Mouse (Mus musculus) forebrain, embryonic 14.5 days (tissue): ENCODE data around the gene Spsb4. TPM values are rescaled to one million over a fixed set of nuclear protein-coding genes. Genes with fewer than 3 reads are reported as not detected.

Experiments used
- ATAC-seq: fragments of 200-750 bp; cut with Nextera tagmentation; 2 replicates; pipeline ENCODE4 v1.8.0; 2017; ENCODE audit warnings: mild to moderate bottlenecking, moderate library complexity
- DNase-seq: peaks from one replicate; pipeline ENCODE4 v3.0.0-alpha.2; 2015; ENCODE audit warnings: low spot score
- H3K27ac ChIP-seq: fragments of 300-500 bp; sonication (generic); 2 replicates; pipeline ENCODE4 v1.5.1; 2014; ENCODE audit warnings: low read depth, mild to moderate bottlenecking, control low read depth, low read length, moderate library complexity
- H3K27me3 ChIP-seq: fragments of 300-500 bp; sonication (generic); replicated peaks from 2 replicates; pipeline ENCODE4 v1.6.1; 2014; ENCODE audit warnings: low read length, control low read depth, mixed read lengths; ENCODE audit not compliant: control insufficient read depth, insufficient read depth
- H3K36me3 ChIP-seq: fragments of 300-500 bp; sonication (generic); 2 replicates; pipeline ENCODE4 v1.6.1; 2014; ENCODE audit warnings: low read length, control low read depth; ENCODE audit not compliant: control insufficient read depth, insufficient read depth
- H3K4me1 ChIP-seq: fragments of 300-500 bp; sonication (generic); 2 replicates; pipeline ENCODE4 v1.6.1; 2014; ENCODE audit warnings: antibody characterized with exemption, low read length, control low read depth; ENCODE audit not compliant: control insufficient read depth, insufficient read depth
- H3K4me2 ChIP-seq: fragments of 300-500 bp; sonication (generic); 2 replicates; pipeline ENCODE4 v1.6.1; 2014; ENCODE audit warnings: mild to moderate bottlenecking, control low read depth, low read length
- H3K4me3 ChIP-seq: fragments of 300-500 bp; sonication (generic); 2 replicates; pipeline ENCODE4 v1.5.1; 2014; ENCODE audit warnings: low read depth, low read length, control low read depth
- H3K9ac ChIP-seq: fragments of 300-500 bp; sonication (generic); 2 replicates; pipeline ENCODE4 v1.6.1; 2014; ENCODE audit warnings: mild to moderate bottlenecking, low read length, control low read depth, moderate library complexity
- H3K9me3 ChIP-seq: fragments of 300-500 bp; sonication (generic); replicated peaks from 2 replicates; pipeline ENCODE4 v1.6.1; 2016; ENCODE audit warnings: low read length, control low read depth, mixed read lengths; ENCODE audit not compliant: control insufficient read depth
- WGBS: fragments of 180-500 bp; shearing (Covaris S2); extraction: QIAGEN DNeasy Blood & Tissue Kit; methylation state at CpG from one replicate; pipeline ENCODE4 v1.1.7; 2014; 5-methylcytosine and 5-hydroxymethylcytosine counted together
- polyA plus RNA-seq: library from polyadenylated mRNA; unstranded; fragments of >200 nt; fragmentation: Nextera tagmentation; extraction: Ambion mirVana; gene quantifications from 2 replicates; pipeline ENCODE4 v1.2.1, GENCODE M21; 2014

Gene Spsb4
- polyA plus RNA-seq: 18.3 and 20.8 TPM in 2 replicates

DNA sequence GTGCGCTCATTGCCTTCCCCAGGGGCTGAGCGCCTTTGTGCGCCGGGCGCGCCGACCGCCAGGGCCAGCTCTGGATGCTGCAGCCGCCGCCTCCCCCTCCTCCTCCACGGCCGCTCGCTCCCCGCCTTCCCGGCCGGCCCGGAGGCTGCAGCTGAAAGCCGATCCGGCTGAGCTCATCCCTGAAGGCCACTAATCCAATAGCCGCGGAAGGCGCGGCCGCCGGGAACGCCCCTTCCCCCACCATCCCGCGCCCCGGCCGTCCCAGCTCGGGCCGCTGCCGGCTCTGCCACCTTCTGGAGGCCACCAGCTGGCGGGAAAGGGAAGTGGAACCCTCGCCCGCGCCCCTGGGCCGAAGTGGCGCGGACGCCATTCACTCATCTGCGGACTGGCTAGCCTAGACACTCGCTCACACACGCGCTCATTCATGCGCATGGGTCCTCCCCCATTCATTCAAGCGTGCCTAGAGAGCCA lies at the start of gene Spsb4:
Gene Spsb4 (minus strand): TSS at position 167 of the 471 bp plus-strand sequence.
- H3K9me3 ChIP-seq: no peaks in the 10 kb centered on the region
- no peaks in the 10 kb centered on the region for H3K36me3 ChIP-seq
- peak within 1 kb of the TSS; percentile 75 for H3K4me2 ChIP-seq
- ATAC-seq: peak; percentile 89
- 1% methylated on average over 32 of the region's 47 CpGs for WGBS
- H3K4me3 ChIP-seq: peak within 1 kb of the TSS; percentile 79
- H3K9ac ChIP-seq: peak within 1 kb of the TSS; percentile 97
- peak within 1 kb of the TSS; percentile 96 for H3K27ac ChIP-seq
- no peaks in the 10 kb centered on the region for H3K27me3 ChIP-seq
- peaks cover 33% of the 10 kb centered on the region for H3K4me1 ChIP-seq
- peak; percentile 91 for DNase-seq

DNA sequence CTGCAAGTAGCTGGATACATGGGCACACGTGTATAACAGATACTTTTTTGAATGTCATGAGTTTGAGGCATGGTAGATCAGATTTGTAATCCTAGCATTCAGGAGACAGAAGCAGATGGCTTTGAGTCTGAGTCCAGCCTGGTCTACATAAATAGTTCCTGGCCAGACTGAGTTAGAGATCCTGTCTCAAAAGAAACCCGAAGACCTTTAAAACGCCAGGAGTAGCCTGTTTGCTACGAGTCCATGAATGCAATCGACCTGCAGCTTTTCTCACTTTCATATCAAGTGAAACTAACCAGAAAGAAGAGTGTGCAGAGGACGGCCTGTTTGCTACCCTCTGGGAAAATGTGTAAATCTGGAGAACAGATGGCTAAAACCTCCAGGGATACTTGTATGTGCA lies 49.1 kb upstream of the Spsb4 start:
- Histone ChIP-seq H3K27me3 (no peaks in the 10 kb centered on the region), H3K27ac (no peak overlapping the region), H3K9me3 (no peaks in the 10 kb centered on the region), H3K9ac (no peak overlapping the region), H3K36me3 (no peaks in the 10 kb centered on the region), H3K4me3 (no peak overlapping the region), H3K4me2 (no peak overlapping the region), H3K4me1 (no peaks in the 10 kb centered on the region)
- ATAC-seq: no peak
- DNase-seq: no peak
- 81% methylated on average over 6 of the region's 6 CpGs for WGBS

- no peaks in the 10 kb centered on the region for H3K4me1 ChIP-seq
- H3K9ac ChIP-seq: no peak overlapping the region
- DNase-seq (peak; percentile 24), ATAC-seq (no peak)
- H3K9me3 ChIP-seq: no peaks in the 10 kb centered on the region
- no peak overlapping the region for H3K4me2 ChIP-seq
- no peak overlapping the region for H3K27ac ChIP-seq
- H3K36me3 ChIP-seq: no peaks in the 10 kb centered on the region
- H3K4me3 ChIP-seq: no peak overlapping the region
- H3K27me3 ChIP-seq: no peaks in the 10 kb centered on the region
- WGBS: 76% methylated on average over 4 of the region's 4 CpGs
These were observed 47.2 kb upstream of the Spsb4 start for GRCm38 (mm10) chr9:97065885-97066284.

DNA sequence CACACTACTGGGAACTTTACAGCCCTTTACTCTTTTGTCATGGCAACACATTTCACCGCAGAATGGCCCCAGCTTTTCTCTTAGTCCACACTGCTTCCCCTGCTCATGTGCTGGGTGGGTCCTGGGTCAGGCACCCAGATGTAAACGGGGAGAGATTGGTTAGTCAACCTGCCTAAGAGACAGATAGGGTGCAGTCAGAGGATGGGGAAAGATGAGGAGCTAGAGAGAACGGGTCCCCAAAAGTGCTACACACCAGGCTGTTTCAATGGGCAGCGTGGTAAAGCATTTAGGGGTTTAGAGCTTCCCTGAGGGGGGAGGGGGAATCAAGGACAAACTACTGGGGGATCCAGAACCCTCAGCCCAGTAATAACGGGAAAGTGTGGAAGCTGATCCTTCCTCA lies 46.6 kb upstream of the Spsb4 start:
- no peak overlapping the region for H3K4me2 ChIP-seq
- H3K4me1 ChIP-seq: no peaks in the 10 kb centered on the region
- H3K4me3 ChIP-seq: no peak overlapping the region
- H3K27me3 ChIP-seq: no peaks in the 10 kb centered on the region
- H3K36me3 ChIP-seq: no peaks in the 10 kb centered on the region
- H3K9me3 ChIP-seq: no peaks in the 10 kb centered on the region
- no peak overlapping the region for H3K9ac ChIP-seq
- WGBS: 62% methylated on average over 5 of the region's 5 CpGs
- ATAC-seq (no peak), DNase-seq (no peak)
- H3K27ac ChIP-seq: no peak overlapping the region

DNA sequence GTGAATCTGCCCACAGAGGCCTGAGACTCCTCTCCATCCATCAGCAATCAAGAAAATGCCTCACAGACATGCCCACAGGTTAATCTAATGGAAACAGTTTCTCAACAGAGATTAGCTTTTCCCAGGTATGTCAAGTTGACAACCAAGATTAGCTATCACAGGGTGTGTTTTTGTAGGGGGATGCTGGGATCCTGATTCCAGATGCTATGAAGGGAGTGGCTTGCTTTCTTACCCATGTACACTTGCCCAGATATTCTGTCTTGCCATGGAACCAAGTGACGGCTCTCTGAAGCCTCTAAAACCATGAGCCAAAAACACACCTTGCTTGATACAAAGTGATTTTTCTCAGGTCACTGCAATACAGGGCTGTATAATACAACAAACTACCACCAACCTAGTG lies 45.5 kb upstream of the Spsb4 start:
- no peak for DNase-seq
- 88% methylated on average over 1 of the region's 1 CpGs for WGBS

GRCm38 (mm10) chr9:97061696-97062095 lies 43.1 kb upstream of the Spsb4 start:
- ATAC-seq (no peak), DNase-seq (no peak)
- H3K36me3 ChIP-seq: no peaks in the 10 kb centered on the region
- H3K4me2 ChIP-seq: no peak overlapping the region
- no peak overlapping the region for H3K9ac ChIP-seq
- H3K27ac ChIP-seq: no peak overlapping the region
- H3K9me3 ChIP-seq: no peaks in the 10 kb centered on the region
- H3K4me1 ChIP-seq: no peaks in the 10 kb centered on the region
- no peaks in the 10 kb centered on the region for H3K27me3 ChIP-seq
- WGBS: 97% methylated on average over 9 of the region's 9 CpGs
- H3K4me3 ChIP-seq: no peak overlapping the region

More for the DNA sequence above, 45.5 kb upstream of the Spsb4 start:
- H3K9me3 ChIP-seq: no peaks in the 10 kb centered on the region
- H3K27ac ChIP-seq: no peak overlapping the region
- no peak overlapping the region for H3K9ac ChIP-seq
- H3K4me3 ChIP-seq: no peak overlapping the region
- H3K36me3 ChIP-seq: no peaks in the 10 kb centered on the region
- H3K27me3 ChIP-seq: no peaks in the 10 kb centered on the region
- H3K4me1 ChIP-seq: no peaks in the 10 kb centered on the region
- H3K4me2 ChIP-seq: no peak overlapping the region
- ATAC-seq: no peak

DNA sequence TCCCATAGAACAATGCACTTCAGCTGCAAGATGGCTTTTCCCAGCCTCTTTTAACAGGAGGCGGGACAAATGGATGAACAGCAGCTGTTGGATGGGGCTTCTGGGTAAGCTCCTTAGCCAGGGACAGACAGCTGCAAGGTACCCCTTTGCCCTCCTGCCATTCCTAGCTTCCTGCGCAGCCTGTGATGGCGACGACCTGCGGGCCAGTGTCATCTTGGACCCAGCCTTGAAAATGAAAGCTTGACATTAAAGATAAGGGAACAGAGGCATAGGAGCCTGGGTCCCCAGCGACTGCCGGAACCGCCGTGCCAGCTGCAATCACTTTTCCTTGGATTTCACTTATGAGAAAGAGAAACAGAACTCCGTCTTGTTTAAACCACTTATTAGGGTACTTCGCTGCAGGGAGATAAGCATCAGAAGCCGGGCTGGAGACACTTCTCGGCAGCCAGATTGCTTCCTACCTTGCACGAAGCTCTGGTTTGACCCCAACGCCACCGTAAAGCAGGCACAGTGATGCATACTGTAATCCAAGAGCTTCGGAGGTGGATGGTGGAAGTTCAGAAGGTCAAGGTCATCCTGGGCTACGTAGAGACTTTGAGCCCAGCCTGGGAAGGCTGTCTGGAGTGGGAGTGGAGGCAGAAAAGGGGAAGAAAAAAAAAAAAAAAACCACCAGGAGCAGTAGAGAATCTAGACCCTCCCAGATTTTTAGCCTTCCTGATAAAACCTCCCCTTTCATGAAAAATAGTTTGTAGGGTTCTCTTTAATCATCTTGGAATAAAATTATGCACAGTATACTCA lies 38.1 kb upstream of the Spsb4 start:
- H3K4me2 ChIP-seq: no peak overlapping the region
- no peaks in the 10 kb centered on the region for H3K9me3 ChIP-seq
- DNase-seq: peak; percentile 29
- H3K4me3 ChIP-seq: no peak overlapping the region
- no peak overlapping the region for H3K27ac ChIP-seq
- WGBS: 84% methylated on average over 18 of the region's 18 CpGs
- H3K36me3 ChIP-seq: no peaks in the 10 kb centered on the region
- H3K9ac ChIP-seq: no peak overlapping the region
- H3K4me1 ChIP-seq: no peaks in the 10 kb centered on the region
- H3K27me3 ChIP-seq: no peaks in the 10 kb centered on the region
- ATAC-seq: peak; percentile 7; the same call in 1 of the 2 replicates

GRCm38 (mm10) chr9:97055906-97056305 lies 37.3 kb upstream of the Spsb4 start:
- H3K9me3 ChIP-seq: no peaks in the 10 kb centered on the region
- 50% methylated on average over 14 of the region's 14 CpGs for WGBS
- no peak overlapping the region for H3K4me2 ChIP-seq
- H3K4me3 ChIP-seq: no peak overlapping the region
- DNase-seq (no peak), ATAC-seq (0 out of 2 replicates have a peak, but pooled peaks have one; percentile 3)
- no peaks in the 10 kb centered on the region for H3K36me3 ChIP-seq
- no peaks in the 10 kb centered on the region for H3K27me3 ChIP-seq
- H3K27ac ChIP-seq: no peak overlapping the region
- no peak overlapping the region for H3K9ac ChIP-seq
- peaks cover 5% of the 10 kb centered on the region; the same call in 1 of the 2 replicates for H3K4me1 ChIP-seq

- Histone ChIP-seq H3K4me3 (no peak overlapping the region), H3K27ac (no peak overlapping the region; the same call in 1 of the 2 replicates), H3K27me3 (no peaks in the 10 kb centered on the region), H3K4me1 (peaks cover 5% of the 10 kb centered on the region; the same call in 1 of the 2 replicates), H3K9ac (no peak overlapping the region), H3K9me3 (no peaks in the 10 kb centered on the region), H3K4me2 (no peak overlapping the region), H3K36me3 (no peaks in the 10 kb centered on the region)
- DNase-seq: peak; percentile 66
- ATAC-seq: peak; percentile 90
- WGBS: 13% methylated on average over 8 of the region's 8 CpGs
These were observed 32.5 kb upstream of the Spsb4 start for GRCm38 (mm10) chr9:97051176-97051575.
